Comparison of ENCODE assay signal across 7 mouse cellular contexts in the genomic region with DNA sequence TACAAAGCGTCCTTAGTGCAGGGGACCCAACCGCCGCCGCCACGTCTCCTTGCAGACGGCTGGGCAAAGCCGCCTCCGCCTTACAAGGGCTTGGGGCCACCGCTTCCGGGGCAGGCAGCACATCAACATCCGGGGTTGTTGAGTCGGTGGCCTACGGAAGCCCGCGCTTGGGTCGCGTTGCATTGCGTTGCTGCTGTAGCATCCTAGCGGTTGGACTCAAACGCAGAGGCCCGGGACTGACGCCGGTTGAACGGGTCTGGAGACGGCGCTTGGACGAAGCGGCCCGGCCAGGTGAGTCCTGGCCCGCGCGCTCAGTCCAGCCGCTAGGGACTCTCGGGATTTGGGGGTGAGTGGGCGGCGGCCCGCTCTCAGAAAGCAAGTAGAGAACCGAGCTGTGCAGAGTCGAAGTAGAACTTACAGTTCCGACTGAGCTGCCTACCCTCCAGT. TPM values are rescaled to one million over a fixed set of nuclear protein-coding genes. Genes with fewer than 3 reads are reported as not detected.
A peak's percentile ranks its signal among the peaks of the same experiment; 100 is the strongest.
DNase-seq lines count a peak whose midpoint lies in the region; ATAC-seq lines count a peak whose summit lies in the region.

TSS of gene Erlec1 (minus strand) at position 57 of the 447 bp plus-strand sequence.

- H3K9me3 ChIP-seq in intestine, embryonic 15.5 days: no peaks in the 10 kb centered on the region
- peaks cover 25% of the 10 kb centered on the region for H3K9me3 ChIP-seq in midbrain, embryonic 10.5 days (replicated peaks)

- intact Hi-C loops in gastrocnemius, postnatal 36 days (cut with DNase I): no loop called here
- intact Hi-C loops in left cerebral cortex, postnatal 25 days (cut with DNase I): loop anchor here (1.0 to 10.0 kb wide), 2 partner anchors 32 to 660 kb away; partner anchors contain the start of gene Chac2

- no peaks in the 10 kb centered on the region for H3K36me3 ChIP-seq in intestine, embryonic 15.5 days
- peaks cover 52% of the 10 kb centered on the region for H3K36me3 ChIP-seq in midbrain, embryonic 10.5 days

- 0 out of 2 replicates have a peak, but pooled peaks cover 4% of the 10 kb centered on the region for H3K4me1 ChIP-seq in intestine, embryonic 15.5 days (replicated peaks)
- peaks cover 17% of the 10 kb centered on the region for H3K4me1 ChIP-seq in midbrain, embryonic 10.5 days

- H3K4me2 ChIP-seq in intestine, embryonic 15.5 days (replicated peaks): peak within 1 kb of the TSS; percentile 68

- under 1% methylated on average over 40 of the region's 40 CpGs for WGBS in intestine, embryonic 15.5 days
- WGBS in midbrain, embryonic 10.5 days: under 1% methylated on average over 40 of the region's 40 CpGs

- peak within 1 kb of the TSS; percentile 86 for H3K9ac ChIP-seq in intestine, embryonic 15.5 days

- no peaks in the 10 kb centered on the region for H3K27me3 ChIP-seq in intestine, embryonic 15.5 days (replicated peaks)
- no peaks in the 10 kb centered on the region for H3K27me3 ChIP-seq in midbrain, embryonic 10.5 days (ENCODE audit: low read depth, poor library complexity, severe bottlenecking)

- ATAC-seq in intestine, embryonic 15.5 days: peak; percentile 99

- H3K27ac ChIP-seq in intestine, embryonic 15.5 days: peak within 1 kb of the TSS; percentile 77
- peak within 1 kb of the TSS; percentile 94 for H3K27ac ChIP-seq in midbrain, embryonic 10.5 days (replicated peaks)

- H3K4me3 ChIP-seq in intestine, embryonic 15.5 days (replicated peaks): peak within 1 kb of the TSS; percentile 81
- peak within 1 kb of the TSS; percentile 85 for H3K4me3 ChIP-seq in midbrain, embryonic 10.5 days

- peak; percentile 93 for DNase-seq in adrenal gland, adult 2 months
- DNase-seq in embryo, embryonic 11.5 days (ENCODE audit: low read depth, low spot score): peak; percentile 81
- peak; percentile 78 to 81 for DNase-seq in gastrocnemius, postnatal 36 days
- DNase-seq in left cerebral cortex, postnatal 25 days (ENCODE audit: low spot score in 2 of 2): peak; percentile 91 to 95
- peak; percentile 89 for DNase-seq in midbrain, embryonic 10.5 days (ENCODE audit: low spot score)
- DNase-seq in right cerebral cortex, postnatal 4 days: peak; percentile 87

RNA-seq across cellular contexts. Expression of gene Erlec1, which starts in this region (rescaled TPM):
- 10 to 100 TPM; 56.3 to 66.0 TPM for total RNA-seq in adrenal gland, adult 2 months (2021)
- polyA plus RNA-seq in adrenal gland, adult 2 months (2012; rRNA removed): 16.9 and 20.1 TPM in 2 replicates
- total RNA-seq in gastrocnemius, postnatal 36 days (2021): 10 to 100 TPM; 26.9 to 28.5 TPM
- polyA plus RNA-seq in intestine, embryonic 15.5 days (2015; fragmentation: Nextera tagmentation; extraction: Ambion mirVana): 10.2 and 12.1 TPM in 2 replicates
- total RNA-seq in left cerebral cortex, postnatal 25 days (2021): 10 to 100 TPM; 56.9 to 61.0 TPM
- 8.1 and 9.0 TPM in 2 replicates for polyA plus RNA-seq in midbrain, embryonic 10.5 days (2016; fragmentation: Nextera tagmentation; extraction: Ambion mirVana)

Comparison
In these comparisons a context has a peak if more than half of its experiments do, and no peak if none do; other contexts are left out.
1. Peak in every context shown above with its lines: DNase-seq, ATAC-seq, H3K4me3 ChIP-seq and H3K27ac ChIP-seq.